Mouse (Mus musculus) fibroblast of lung, adult 2 months (primary cell): Measurements from ENCODE around the gene Ackr4.
A peak's percentile ranks its signal among the peaks of the same experiment; 100 is the strongest.

Experiments used
- DNase-seq: peaks from one replicate; pipeline ENCODE4 v3.0.0-alpha.2; 2011; ENCODE audit warnings: low read depth

The Ackr4 gene

DNA sequence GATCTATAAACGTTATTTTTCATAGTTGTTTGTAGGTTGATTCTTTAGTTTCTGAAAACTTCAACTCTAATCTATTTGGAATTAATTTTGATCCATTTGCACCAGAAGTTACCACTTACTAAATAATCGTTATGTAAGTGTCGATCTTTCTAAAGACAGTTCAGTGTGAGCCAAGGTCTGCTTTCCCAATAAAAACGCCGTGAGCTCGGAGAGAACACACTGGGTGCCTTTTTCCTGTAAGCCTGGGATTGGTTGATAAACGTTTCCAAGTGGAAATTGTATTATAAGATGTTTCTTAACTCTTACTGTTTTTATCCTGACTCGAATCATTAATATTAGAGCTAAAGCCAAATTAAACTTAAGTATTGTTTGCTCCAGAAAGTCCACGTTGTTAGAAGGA, 19.8 kb downstream of the Ackr4 start:
- DNase-seq, result no peak

- DNase-seq, result no peak
Measured at GRCm38 (mm10) chr9:104104986-104105385, 21.7 kb downstream of the Ackr4 start.

- no peak for DNase-seq
Measured at GRCm38 (mm10) chr9:104102901-104103300, 23.8 kb downstream of the Ackr4 start.

DNA sequence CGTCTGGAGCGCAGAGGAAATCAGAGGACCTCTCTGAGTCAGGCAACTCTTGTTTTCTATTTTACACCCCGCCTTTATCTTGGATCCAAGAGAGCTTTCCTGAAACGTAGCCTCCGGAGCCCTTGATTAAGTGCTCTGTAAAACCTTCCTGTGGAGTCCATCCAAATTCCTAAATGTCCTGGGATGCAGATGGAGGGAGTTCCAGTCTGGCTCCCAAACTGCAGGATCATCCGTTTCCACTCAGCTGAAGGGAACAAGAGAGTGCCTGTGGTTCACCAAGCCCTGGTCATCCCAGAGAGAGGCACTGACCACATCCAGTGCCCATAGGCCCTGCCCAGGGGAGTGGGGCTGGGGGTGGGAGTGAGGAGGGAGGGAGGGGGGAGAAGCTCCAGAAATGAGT, 24.4 kb downstream of the Ackr4 start:
- no peak for DNase-seq

- no peak for DNase-seq
Measured at GRCm38 (mm10) chr9:104101458-104101857, 25.3 kb downstream of the Ackr4 start.

GRCm38 (mm10) chr9:104100822-104101221, 25.9 kb downstream of the Ackr4 start:
- DNase-seq, result no peak

GRCm38 (mm10) chr9:104099060-104099459, 27.7 kb downstream of the Ackr4 start:
- DNase-seq, result no peak

GRCm38 (mm10) chr9:104098256-104098655, 28.5 kb downstream of the Ackr4 start:
- DNase-seq, result no peak

GRCm38 (mm10) chr9:104092945-104093344, 33.8 kb downstream of the Ackr4 start:
- no peak for DNase-seq

- peak; percentile 74 for DNase-seq
Measured at GRCm38 (mm10) chr9:104088555-104088954, 38.2 kb downstream of the Ackr4 start.

DNA sequence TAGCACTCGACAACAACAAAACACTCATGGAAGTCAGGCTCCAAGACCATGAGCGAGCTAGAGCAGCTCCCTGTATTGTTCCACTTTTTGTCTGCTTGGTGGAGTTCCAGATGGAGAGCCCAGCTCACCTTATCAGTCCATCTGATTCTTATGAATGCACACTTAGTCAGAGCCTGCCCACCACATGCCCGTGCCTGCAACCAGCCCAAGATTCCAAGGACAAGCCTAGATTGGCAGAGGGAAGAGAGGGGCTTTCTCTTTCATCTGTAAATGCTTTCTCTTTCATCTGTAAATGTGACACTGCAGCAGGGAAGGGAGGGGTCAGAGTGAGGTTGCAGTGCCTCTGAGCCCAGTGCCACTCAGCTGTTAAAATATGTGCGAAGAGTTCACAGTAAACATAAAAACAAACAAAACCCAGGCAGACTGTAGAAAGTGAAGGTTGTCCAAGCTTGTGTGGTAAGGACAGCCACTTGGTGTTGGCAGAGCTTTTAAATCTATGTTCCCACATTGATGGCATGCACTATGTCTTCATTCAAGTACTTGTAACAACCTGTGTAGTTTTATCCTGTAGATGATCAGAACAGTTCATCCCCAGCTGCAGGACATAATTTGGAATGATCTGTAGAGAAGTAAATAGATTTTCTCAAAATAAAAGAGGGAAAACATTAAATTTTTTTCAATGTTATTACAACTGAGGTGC, 40.9 kb downstream of the Ackr4 start:
- no peak for DNase-seq

GRCm38 (mm10) chr9:104080038-104080437, 46.7 kb downstream of the Ackr4 start:
- DNase-seq, result no peak

DNA sequence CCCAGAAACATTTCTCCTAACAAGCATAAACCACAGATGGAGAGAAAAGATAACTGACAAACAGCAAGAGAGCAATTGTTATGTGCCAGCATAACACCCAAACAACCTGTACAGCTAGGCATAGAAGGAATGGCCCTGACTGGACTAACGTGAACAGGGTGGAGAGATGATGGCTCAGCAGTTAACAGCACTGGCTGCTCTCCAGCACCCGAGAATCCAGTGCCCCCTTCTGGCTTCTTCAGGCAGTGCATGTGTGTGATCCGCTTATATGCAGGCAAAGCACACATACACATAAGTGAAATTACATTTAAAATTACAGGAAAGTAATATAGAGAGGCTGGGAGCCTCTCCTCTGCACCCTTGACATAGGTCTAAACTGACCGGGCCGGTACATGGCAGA, 47.4 kb downstream of the Ackr4 start:
- DNase-seq, result no peak

- no peak for DNase-seq
Measured at GRCm38 (mm10) chr9:104078780-104079179, 48.0 kb downstream of the Ackr4 start.

DNA sequence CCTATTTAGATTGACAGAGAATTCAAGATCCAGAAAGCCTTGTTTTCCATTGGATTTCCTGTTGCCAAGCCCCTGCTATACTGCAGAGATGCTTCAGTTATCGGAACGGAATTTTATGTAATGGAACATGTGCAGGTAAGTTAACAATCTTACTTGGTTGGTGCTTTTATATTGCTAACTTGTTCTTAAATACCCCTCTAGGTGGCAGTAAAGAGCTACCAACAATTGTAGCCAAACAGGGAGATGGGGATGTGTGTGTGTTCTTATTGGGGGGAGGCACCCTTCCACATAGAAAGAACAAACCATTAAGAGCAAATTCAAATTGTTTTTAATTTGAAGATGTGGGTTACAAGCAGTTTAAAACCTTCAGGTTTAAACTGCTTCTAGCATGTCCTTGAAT, 50.9 kb downstream of the Ackr4 start:
- DNase-seq, result no peak

- DNase-seq, result no peak
Measured at GRCm38 (mm10) chr9:104070863-104071604, 55.7 kb downstream of the Ackr4 start.

DNA sequence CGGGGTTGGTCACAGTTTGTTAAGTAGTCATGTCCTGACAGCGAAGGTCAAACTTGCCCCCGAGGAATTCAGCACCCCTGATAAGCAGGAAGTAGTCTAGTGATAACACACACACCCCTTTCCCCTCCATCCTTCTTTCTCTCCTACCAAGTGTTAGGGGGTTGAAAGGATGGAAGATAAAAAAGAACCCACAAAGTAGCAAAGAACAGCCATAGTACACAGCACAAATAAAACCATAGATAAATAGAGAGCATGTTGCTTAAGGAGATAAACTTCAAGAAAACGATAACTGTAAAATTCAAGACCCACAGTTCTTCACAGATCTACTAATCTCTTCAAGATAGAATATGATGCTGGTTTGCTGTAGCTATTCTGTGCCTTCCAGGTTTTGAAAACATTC, 56.5 kb downstream of the Ackr4 start:
- DNase-seq, result no peak

GRCm38 (mm10) chr9:104064571-104064970, 62.2 kb downstream of the Ackr4 start:
- no peak for DNase-seq

DNA sequence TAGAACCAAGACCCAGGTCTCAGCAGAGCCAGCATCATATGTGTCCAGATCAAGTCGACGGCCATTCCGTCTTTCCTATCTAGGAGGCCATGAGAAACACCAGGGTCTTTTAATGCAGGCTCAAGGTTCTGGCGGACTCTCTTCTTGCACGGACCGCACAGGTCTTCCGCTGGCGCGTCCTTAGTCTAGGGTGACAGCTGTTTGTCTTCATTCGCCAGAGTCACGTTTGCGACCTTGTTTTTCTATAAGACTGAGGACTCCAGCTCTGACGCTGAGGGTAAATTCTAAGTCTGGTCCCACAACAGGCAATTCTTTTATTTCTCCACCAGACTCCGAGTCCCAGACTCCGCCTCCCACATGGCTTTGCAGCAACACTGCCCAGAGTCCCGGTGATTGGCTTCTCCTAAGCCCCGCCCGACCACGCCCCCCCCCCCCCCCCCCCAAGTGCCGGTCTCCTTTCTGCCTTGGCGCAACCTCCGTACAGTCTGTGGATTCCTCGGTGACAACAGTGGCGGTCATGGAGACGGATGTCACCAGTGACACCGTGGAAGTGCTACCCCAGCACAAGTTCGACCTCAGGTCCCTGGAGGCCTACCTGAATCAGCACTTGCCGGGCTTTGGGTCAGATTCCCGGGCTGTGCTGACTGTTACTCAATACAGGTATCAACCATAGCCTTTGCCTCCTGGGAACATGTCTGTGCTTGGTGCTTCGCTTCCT, 63.3 kb downstream of the Ackr4 start, which contains the start of gene Acad11:
Gene Acad11, plus strand, starts transcription at position 134 of the 718 bp plus-strand sequence.
- DNase-seq, result peak; percentile 94

- no peak for DNase-seq
Measured at GRCm38 (mm10) chr9:104062430-104063243, 64.1 kb downstream of the Ackr4 start, which contains the start of gene Uba5. Uba5 (minus strand) TSS chr9:104063134.

DNA sequence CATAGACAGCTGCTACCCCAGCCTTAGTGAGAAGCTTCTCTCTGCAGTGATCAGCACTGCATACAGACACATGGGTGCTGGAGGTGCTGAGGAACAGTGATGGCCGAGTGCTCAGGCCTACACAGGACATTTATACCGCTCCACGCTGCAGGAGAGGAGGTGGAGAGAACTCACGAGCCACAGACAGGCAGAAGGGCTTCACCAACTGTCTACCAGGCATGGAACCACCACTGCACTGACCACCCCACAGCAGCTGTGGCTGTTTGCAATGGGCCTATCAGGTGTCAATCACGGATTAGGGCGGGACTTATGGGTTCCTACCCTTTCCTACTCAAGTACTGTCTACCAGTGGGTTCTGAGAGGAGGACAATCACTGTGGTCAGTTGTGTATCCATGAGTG, 75.7 kb downstream of the Ackr4 start:
- DNase-seq, result no peak

- no peak for DNase-seq
Measured at GRCm38 (mm10) chr9:104043676-104044075, 83.1 kb downstream of the Ackr4 start.
